Mouse (Mus musculus) liver, embryonic 14.5 days (tissue): ENCODE results near the gene Fnip2. TPM values are rescaled to one million over a fixed set of nuclear protein-coding genes. Genes with fewer than 3 reads are reported as not detected.

Source experiments
- ATAC-seq: fragments of 200-750 bp; cut with Nextera tagmentation; 2 replicates; pipeline ENCODE4 v1.8.0; 2017; ENCODE audit warnings: moderate number of reproducible peaks, mild to moderate bottlenecking, moderate library complexity; ENCODE audit not compliant: insufficient read depth
- DNase-seq, 3 experiments: peaks; one replicate each; pipeline ENCODE4 v3.0.0-alpha.2; 2012 to 2013; ENCODE audit warnings: low read depth in 3 of 3, low spot score in 3 of 3
- H3K27ac ChIP-seq: fragments of 300-500 bp; sonication (generic); 2 replicates; pipeline ENCODE4 v1.5.1; 2014; ENCODE audit warnings: moderate library complexity, mild to moderate bottlenecking, control low read depth, inconsistent platforms
- H3K27me3 ChIP-seq: fragments of 300-500 bp; sonication (generic); 2 replicates; pipeline ENCODE4 v1.6.1; 2014; ENCODE audit warnings: mild to moderate bottlenecking, low read length, moderate library complexity; ENCODE audit not compliant: control insufficient read depth, insufficient read depth
- H3K36me3 ChIP-seq: fragments of 300-500 bp; sonication (generic); replicated peaks from 2 replicates; pipeline ENCODE4 v1.6.1; 2014; ENCODE audit warnings: low read depth; ENCODE audit not compliant: control insufficient read depth, insufficient read depth
- H3K4me1 ChIP-seq, 2 experiments: fragments of 200-500 bp in 1 of 2; fragments of 300-500 bp in 1 of 2; sonication (generic) in 1 of 2; replicated peaks; 2 replicates each; pipeline ENCODE4 v1.6.1; 2012 to 2014; ENCODE audit warnings: antibody characterized with exemption in 1 of 2, inconsistent platforms in 1 of 2, low read length in 1 of 2; ENCODE audit not compliant: control insufficient read depth in 2 of 2, insufficient read depth in 2 of 2
- H3K4me2 ChIP-seq: fragments of 300-500 bp; sonication (generic); 2 replicates; pipeline ENCODE4 v1.6.1; 2014; ENCODE audit warnings: low read depth, mild to moderate bottlenecking, control low read depth, moderate library complexity
- H3K4me3 ChIP-seq, 2 experiments: fragments of 200-500 bp in 1 of 2; fragments of 300-500 bp in 1 of 2; sonication (generic) in 1 of 2; 2 replicates each; pipeline ENCODE4 v1.5.1; 2012 to 2014; ENCODE audit warnings: low read depth in 2 of 2, low read length in 2 of 2, mild to moderate bottlenecking in 2 of 2, control low read depth in 1 of 2, inconsistent platforms in 1 of 2, moderate library complexity in 1 of 2; ENCODE audit not compliant: insufficient read depth in 1 of 2
- H3K9ac ChIP-seq: fragments of 300-500 bp; sonication (generic); replicated peaks from 2 replicates; pipeline ENCODE4 v1.6.1; 2014; ENCODE audit warnings: mild to moderate bottlenecking, control low read depth, moderate library complexity
- H3K9me3 ChIP-seq: fragments of 300-500 bp; sonication (generic); 2 replicates; pipeline ENCODE4 v1.6.1; 2016; ENCODE audit warnings: low read length, mixed read lengths; ENCODE audit not compliant: control insufficient read depth
- CTCF ChIP-seq: IDR thresholded peaks from 2 replicates; pipeline ENCODE4 v1.5.1; 2016; ENCODE audit warnings: antibody characterized with exemption, low read depth, control low read depth
- EP300 ChIP-seq: IDR thresholded peaks from 2 replicates; pipeline ENCODE4 v1.6.1; 2016; ENCODE audit warnings: antibody characterized with exemption, low read depth
- WGBS: fragments of 180-500 bp; shearing (Covaris S2); extraction: QIAGEN DNeasy Blood & Tissue Kit; methylation state at CpG from one replicate; pipeline ENCODE4 v1.1.7; 2014; ENCODE audit not compliant: insufficient replicate concordance; 5-methylcytosine and 5-hydroxymethylcytosine counted together
- polyA plus RNA-seq, 2 experiments: library from polyadenylated mRNA; depleted of rRNA in 1 of 2; stranded (reverse) in 1 of 2; unstranded in 1 of 2; fragments of >200 nt; fragmentation: Nextera tagmentation in 1 of 2; extraction: Ambion mirVana in 1 of 2; gene quantifications; 2 replicates each; pipeline versions ENCODE4 v1.2.1 to v1.2.3; 2012 to 2014

Fnip2 gene
- polyA plus RNA-seq, 2 experiments, result 3.5 to 5.9 TPM

DNA sequence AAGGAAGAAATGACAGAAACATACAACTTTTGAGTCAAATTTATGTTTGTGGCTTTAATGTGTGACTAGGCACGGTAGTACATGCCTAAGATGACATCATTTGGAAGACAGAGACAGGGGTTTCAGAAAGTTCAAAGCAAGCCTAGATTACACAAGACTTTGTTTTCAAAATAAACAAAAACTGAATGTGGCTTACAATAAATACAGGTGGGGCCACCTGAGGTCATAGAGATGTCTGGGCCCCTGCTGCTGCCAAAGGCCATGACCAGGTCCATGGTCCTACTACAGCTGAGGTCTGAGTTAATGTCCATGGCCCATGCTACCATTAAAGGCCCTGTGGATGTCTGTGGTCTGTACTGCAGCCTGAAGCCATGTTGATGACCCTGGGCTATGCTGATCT lies 154.1 kb downstream of the Fnip2 start:
- 58% methylated on average over 1 of the region's 1 CpGs for WGBS
- DNase-seq (no peak), ATAC-seq (no peak)
- no peak overlapping the region for H3K4me2 ChIP-seq
- H3K9me3 ChIP-seq, result no peaks in the 10 kb centered on the region
- H3K27ac ChIP-seq, result no peak overlapping the region
- H3K4me1 ChIP-seq, result no peaks in the 10 kb centered on the region
- TF ChIP-seq EP300, result no peak
- no peak for TF ChIP-seq CTCF
- H3K9ac ChIP-seq, result no peak overlapping the region
- H3K27me3 ChIP-seq, result no peaks in the 10 kb centered on the region
- no peaks in the 10 kb centered on the region for H3K36me3 ChIP-seq
- H3K4me3 ChIP-seq, result no peak overlapping the region

DNA sequence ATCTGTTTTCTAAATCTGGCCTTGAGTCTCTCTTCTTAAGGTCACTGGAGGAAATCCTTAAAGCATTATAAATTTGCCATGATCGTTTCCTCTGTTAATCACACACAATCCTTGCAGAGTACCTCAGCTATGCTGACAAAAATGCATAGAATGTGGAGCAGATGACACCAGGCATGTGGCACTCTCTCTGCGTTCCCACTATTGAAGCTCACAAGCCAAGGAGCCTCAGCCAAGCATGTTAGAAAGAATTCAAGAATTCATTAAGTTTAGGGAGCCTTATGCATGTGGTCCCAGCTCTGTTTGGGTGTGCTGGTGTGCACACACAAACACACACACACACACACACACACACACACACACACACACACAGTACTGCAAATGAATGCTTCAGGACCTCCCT lies 155.9 kb downstream of the Fnip2 start:
- Histone ChIP-seq H3K27ac (no peak overlapping the region), H3K36me3 (no peaks in the 10 kb centered on the region), H3K27me3 (no peaks in the 10 kb centered on the region), H3K9ac (no peak overlapping the region), H3K4me1 (no peaks in the 10 kb centered on the region), H3K4me2 (no peak overlapping the region), H3K9me3 (no peaks in the 10 kb centered on the region), H3K4me3 (no peak overlapping the region)
- WGBS, result 50% methylated on average over 2 of the region's 2 CpGs
- ATAC-seq (no peak), DNase-seq (no peak)
- TF ChIP-seq EP300 (no peak), CTCF (no peak)

DNA sequence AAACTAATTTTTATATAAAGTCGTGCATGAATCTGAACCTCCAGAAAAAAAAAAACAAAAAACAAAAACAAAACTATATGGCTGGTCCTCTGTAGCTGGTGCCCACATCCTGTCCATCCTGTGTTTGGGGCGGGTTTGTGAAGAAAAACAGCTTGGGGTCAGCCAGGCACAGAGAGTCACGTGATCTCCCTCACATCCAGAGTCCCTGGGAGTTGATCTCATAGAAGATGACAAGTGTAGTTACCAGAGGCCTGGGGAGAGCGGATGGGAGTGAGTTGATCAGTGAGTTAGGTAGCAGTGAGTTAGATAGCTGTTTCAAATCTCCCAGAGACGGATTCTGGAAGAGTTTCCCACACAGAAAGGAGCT lies 157.0 kb downstream of the Fnip2 start:
- ATAC-seq (no peak), DNase-seq (no peak)
- no peaks in the 10 kb centered on the region for H3K4me1 ChIP-seq
- H3K27me3 ChIP-seq, result no peaks in the 10 kb centered on the region
- no peak overlapping the region for H3K4me2 ChIP-seq
- H3K36me3 ChIP-seq, result no peaks in the 10 kb centered on the region
- TF ChIP-seq CTCF, result no peak
- no peak for TF ChIP-seq EP300
- 23% methylated on average over 5 of the region's 5 CpGs for WGBS
- H3K9me3 ChIP-seq, result no peaks in the 10 kb centered on the region
- H3K9ac ChIP-seq, result no peak overlapping the region
- no peak overlapping the region for H3K4me3 ChIP-seq
- H3K27ac ChIP-seq, result no peak overlapping the region

- no peaks in the 10 kb centered on the region for H3K36me3 ChIP-seq
- DNase-seq, result no peak
- H3K27ac ChIP-seq, result no peak overlapping the region
- TF ChIP-seq CTCF (no peak), EP300 (no peak)
- no peak overlapping the region for H3K4me3 ChIP-seq
- no peak overlapping the region for H3K9ac ChIP-seq
- no peaks in the 10 kb centered on the region for H3K27me3 ChIP-seq
- no peak overlapping the region for H3K4me2 ChIP-seq
- no peaks in the 10 kb centered on the region for H3K9me3 ChIP-seq
- ATAC-seq, result no peak
- WGBS, result 49% methylated on average over 10 of the region's 10 CpGs
- H3K4me1 ChIP-seq, result no peaks in the 10 kb centered on the region
These were observed 157.5 kb downstream of the Fnip2 start for GRCm38 (mm10) chr3:79409927-79410628.

DNA sequence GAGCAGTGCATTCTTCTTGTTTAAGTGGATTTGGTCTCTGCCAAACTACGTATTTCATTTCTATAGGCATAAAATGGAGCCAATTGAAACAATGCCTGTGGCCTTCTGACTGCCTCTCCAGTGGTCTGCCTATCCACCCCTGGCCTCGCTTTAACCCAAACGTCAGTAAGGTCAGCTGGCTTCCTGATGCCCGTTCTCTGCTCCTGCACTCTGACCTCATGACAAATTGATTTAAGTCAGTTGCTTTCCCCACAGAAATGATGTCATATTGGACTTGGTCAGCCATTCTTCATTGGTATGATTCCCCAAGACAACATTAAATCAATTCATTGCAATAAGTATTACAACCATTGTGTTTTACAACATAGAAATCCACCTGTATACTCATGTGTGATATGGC lies 159.1 kb downstream of the Fnip2 start:
- Histone ChIP-seq H3K36me3 (no peaks in the 10 kb centered on the region), H3K4me3 (no peak overlapping the region), H3K4me1 (no peaks in the 10 kb centered on the region), H3K9me3 (no peaks in the 10 kb centered on the region), H3K27ac (no peak overlapping the region), H3K4me2 (no peak overlapping the region), H3K9ac (no peak overlapping the region), H3K27me3 (no peaks in the 10 kb centered on the region)
- DNase-seq, result no peak
- TF ChIP-seq EP300 (no peak), CTCF (no peak)
- WGBS, result 45% methylated on average over 4 of the region's 4 CpGs
- no peak for ATAC-seq

Other genes with a start within 250 kb of the Fnip2 start
- gene Gm17359, start 231.1 kb downstream of the Fnip2 start, polyA plus RNA-seq (2012; rRNA removed), result not detected in 2 replicates
- not detected in 2 replicates for gene Gm17359, start 231.1 kb downstream of the Fnip2 start, polyA plus RNA-seq (2014; fragmentation: Nextera tagmentation; extraction: Ambion mirVana)
- 27.5 and 59.5 TPM in 2 replicates for gene Ppid, start 23.5 kb upstream of the Fnip2 start, polyA plus RNA-seq (2012; rRNA removed)
- 97.9 and 109 TPM in 2 replicates for gene Ppid, start 23.5 kb upstream of the Fnip2 start, polyA plus RNA-seq (2014; fragmentation: Nextera tagmentation; extraction: Ambion mirVana)
- 7.3 and 8.3 TPM in 2 replicates for gene 4930579G24Rik, start 61.3 kb upstream of the Fnip2 start, polyA plus RNA-seq (2012; rRNA removed)
- 15.3 and 16.8 TPM in 2 replicates for gene 4930579G24Rik, start 61.3 kb upstream of the Fnip2 start, polyA plus RNA-seq (2014; fragmentation: Nextera tagmentation; extraction: Ambion mirVana)
- gene Etfdh, start 61.7 kb upstream of the Fnip2 start, polyA plus RNA-seq (2012; rRNA removed), result 16.6 and 21.7 TPM in 2 replicates
- 40.7 and 46.7 TPM in 2 replicates for gene Etfdh, start 61.7 kb upstream of the Fnip2 start, polyA plus RNA-seq (2014; fragmentation: Nextera tagmentation; extraction: Ambion mirVana)
- gene Rxfp1, start 170.1 kb upstream of the Fnip2 start, polyA plus RNA-seq (2012; rRNA removed), result under 0.01 and 0.01 TPM in 2 replicates
- not detected in 2 replicates for gene Rxfp1, start 170.1 kb upstream of the Fnip2 start, polyA plus RNA-seq (2014; fragmentation: Nextera tagmentation; extraction: Ambion mirVana)